Mouse (Mus musculus) thymus, adult 2 months (tissue): ENCODE measurements around the gene Qrich2.

Experiments
- CTCF ChIP-seq: fragments of 200-500 bp; IDR thresholded peaks from 2 replicates; pipeline ENCODE4 v1.5.1; 2012; ENCODE audit warnings: mild to moderate bottlenecking, control low read depth, low read length, moderate library complexity, borderline replicate concordance; ENCODE audit not compliant: control insufficient read depth, poor library complexity, insufficient read depth; ENCODE audit errors: extremely low read depth
- POLR2A ChIP-seq: fragments of 200-500 bp; IDR thresholded peaks from 2 replicates; pipeline ENCODE4 v1.6.1; 2012; ENCODE audit warnings: mild to moderate bottlenecking, low read length, control low read depth, moderate library complexity; ENCODE audit not compliant: control insufficient read depth, poor library complexity, insufficient read depth; ENCODE audit errors: extremely low read depth

DNA sequence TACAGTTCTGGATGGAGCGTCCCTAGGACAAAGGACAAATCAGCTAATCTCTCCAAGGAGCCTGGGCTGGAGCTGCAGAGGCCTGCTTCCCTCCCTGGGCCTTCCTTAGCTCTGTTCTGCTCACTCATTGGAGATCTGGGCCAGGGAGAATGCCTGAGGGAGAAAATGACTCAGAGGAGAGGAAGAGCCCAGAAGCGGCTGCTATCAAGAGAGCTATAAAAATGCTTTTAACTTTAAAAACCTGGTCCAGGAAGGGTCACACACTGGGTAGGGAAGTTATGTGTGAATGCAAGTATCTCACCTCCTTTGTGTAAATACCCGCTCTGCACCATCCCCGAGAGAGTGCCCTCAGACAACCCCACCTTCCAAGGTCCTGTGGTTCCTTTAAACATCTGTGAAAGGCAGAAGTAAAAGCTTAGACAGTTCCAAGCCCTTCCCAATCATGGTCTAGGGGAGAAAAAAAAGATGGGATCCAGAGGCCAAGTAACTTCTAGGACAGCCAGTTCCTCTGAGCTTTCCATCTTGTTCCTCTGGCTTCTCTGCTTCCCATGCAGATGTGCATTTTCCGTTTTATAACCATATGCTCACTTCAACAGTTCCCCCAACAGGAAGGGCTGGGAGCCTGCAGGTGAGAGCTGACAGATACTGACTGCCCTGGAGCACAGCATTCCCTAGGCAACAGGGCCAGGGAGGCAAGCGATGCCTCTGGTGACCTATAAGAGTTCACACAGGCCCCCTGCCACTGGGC is 49.7 kb downstream of the Qrich2 start:
- TF ChIP-seq CTCF (no peak), POLR2A (no peak)
